Mouse (Mus musculus) brain, adult 2 months (tissue): ENCODE data around the gene Chac2.
"Not testable (repeated sequence)": the region's sequence is repeated elsewhere in the genome, so short reads cannot be mapped to it uniquely, and the experiment has no call there.

ENCODE experiments used
- DNase-seq: peaks from one replicate; pipeline ENCODE4 v3.0.0; 2011; ENCODE audit warnings: low read depth, low spot score

Gene Chac2

DNA sequence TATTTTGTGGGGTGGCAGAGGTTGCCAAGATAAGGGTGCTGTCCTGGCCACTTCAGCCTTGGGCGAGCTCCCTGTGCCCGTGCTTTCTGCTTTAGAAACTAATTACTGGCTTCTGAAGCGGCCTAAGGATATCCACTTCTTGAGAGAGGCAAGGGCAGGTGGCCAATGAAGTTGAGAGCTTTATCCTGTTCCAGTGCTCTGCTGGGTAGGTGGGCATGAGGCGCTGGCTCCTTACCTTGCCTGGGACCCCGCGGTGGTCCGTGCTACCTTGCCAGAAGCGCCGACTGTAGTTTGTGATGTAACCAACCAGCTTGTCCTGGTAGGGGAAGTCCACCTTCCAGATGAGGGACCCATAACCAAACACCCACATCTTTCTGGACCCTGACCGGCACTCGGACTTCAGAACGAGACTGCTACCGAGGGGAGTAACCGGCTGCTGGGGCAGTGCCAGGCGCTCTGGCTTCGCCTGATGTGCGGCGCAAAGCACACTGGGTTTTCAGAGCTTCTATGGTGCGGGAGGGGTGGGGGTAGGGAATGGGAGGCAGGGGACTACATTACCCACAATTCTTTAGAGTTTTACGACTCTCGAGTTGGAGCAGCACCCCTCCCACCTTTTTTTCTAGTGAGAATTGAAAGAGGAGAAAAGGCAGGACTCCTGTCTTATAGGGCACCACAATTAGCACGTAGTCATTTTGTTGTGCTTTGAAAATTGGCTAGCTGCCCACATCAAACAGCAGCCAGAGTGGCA lies at the start of gene Chac2:
Chac2 (minus strand) TSS at position 474 of the 748 bp plus-strand sequence.
- DNase-seq, result peak; percentile 97

DNA sequence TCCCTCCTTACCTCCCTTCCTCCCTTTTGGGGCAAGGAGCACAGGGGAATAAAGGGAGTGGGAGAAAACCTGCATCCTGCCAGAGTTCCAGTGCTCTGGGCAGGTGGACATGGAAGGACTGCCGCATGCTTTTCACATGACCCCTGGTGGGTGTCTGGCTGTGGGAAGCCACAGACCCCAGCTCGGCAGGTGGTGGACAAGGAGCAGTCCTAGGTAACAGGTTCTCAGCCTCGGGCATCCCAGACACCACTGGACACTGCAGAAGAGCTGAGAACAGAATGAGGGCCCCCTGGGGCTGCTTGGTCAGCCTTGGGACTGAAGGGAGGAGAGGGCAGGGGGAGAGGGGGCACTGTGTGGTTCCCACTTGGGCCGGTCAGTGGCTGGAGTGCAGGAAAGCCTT lies 48.8 kb upstream of the Chac2 start:
- no peak for DNase-seq

DNA sequence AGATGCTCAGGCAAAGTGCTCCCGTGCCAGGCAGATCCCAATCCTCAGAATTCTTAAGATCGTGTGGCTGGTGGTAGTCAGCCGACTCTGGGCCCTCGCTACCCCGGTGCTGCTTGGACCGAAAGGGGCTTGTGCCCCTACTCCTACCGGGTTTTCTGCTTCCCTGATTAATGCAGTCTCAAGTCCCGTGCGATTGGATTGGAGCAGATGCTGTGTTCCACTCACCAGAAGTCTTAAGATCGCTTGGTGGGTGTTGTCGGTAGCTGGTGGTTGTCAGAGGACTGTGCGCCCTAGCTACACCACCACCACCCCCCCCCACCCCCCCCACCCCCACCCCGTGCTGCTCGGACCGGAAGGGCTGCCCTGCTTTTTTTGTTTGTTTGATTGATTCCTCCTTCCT lies 31.3 kb upstream of the Chac2 start:
- not testable (repeated sequence) for DNase-seq

DNA sequence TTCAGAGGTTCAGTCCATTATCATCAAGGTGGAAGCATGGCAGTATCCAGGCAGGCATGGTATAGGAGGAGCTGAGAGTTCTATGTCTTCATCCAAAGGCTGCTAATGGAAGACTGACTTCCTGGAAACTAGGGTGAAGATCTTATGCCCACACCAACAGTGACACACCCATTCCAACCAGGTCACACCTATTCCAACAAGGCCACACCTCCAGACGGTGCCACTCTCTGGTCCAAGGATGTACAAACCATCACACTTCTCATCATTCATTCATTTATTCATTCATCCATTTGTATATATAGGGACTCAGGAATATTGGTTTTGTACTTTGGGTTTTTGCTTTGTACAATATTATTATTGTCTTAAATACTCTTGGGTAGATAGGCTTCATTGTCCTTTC lies 23.5 kb upstream of the Chac2 start:
- not testable (repeated sequence) for DNase-seq

DNA sequence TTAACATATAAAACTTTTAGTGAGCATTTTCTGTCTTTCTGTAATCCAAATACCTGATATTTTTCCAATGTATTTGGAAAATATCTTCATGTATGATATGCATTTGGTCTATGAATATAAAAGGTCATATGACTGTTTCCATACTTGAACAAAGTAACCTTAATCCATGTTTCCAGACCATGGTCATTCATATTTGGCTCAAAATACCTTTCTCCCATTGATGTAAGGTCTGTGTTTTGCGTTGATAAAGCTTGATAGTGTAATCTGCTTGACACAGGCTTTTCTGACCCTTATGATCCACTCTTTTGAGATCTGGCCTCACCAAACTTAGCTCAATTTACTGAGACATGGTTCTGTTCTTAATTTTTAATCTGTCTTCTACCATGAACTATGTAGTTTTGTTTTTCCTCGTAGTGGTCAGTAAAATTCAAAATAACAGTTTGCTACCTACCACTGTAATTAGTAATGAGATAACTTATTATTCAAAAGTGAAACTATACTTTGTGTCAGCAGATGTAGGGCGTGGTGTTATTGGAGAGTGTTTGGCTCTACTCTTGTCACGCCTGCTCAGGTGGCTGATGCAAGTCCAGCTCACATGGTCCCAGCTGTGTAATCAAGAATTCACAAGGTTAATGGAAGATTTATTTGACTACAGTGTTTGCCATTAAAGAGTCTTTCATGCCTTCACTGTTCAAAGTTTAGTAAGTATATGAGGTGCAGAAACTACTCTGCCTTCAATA lies 15.2 kb upstream of the Chac2 start:
- no peak for DNase-seq

DNA sequence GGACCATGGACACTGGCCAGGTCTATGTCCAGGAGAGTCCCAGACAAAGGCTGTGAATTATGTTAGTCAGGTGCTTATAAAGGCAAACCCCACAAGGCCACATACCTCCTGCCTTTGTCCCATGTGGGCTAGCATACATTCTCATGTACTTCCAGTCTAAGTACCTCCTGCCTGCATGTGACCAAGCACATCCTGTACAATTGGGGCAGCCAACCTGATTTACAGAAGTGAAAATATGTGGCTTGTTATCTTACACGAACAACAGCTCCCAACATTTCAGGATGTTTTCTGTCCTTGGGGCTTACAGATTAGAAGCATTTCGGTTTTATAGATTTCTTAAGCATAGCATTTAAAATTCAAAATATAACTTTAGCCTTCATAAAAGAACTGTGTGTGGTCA lies 13.9 kb upstream of the Chac2 start:
- no peak for DNase-seq

DNA sequence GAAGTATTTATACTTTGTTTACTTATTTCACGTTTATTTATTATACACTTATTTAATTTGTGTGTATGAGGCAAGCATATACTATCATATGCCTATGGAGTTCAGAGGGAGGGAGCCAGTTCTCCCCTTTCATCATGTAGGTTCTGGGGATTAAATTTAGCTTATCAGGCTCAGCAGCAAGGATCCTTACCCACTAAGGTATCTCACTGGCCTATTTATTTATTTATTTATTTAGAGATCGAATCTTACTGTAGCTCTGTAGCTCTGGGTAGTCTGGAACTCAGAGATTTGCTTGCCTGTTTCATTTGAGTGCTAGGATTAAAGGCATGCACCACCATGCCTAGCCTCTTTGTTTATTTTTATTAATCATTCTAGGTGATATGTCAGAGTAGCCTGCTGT lies 12.6 kb upstream of the Chac2 start:
- no peak for DNase-seq

DNA sequence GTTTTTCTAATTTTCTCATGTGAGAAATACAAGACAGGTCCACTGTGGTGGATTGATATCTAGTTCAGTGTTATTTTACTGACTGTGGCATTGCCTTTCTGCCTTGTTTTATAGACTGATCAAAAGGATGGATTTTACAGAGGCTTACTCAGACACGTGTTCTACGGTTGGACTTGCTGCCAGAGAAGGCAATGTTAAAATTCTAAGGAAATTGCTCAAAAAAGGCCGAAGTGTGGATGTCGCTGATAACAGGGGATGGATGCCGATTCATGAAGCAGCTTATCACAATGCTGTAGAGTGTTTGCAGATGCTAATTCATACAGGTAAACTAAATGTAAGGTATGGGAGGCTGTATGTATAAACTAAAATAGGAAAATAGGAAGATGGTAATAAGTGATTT lies 12.0 kb upstream of the Chac2 start:
- no peak for DNase-seq

DNA sequence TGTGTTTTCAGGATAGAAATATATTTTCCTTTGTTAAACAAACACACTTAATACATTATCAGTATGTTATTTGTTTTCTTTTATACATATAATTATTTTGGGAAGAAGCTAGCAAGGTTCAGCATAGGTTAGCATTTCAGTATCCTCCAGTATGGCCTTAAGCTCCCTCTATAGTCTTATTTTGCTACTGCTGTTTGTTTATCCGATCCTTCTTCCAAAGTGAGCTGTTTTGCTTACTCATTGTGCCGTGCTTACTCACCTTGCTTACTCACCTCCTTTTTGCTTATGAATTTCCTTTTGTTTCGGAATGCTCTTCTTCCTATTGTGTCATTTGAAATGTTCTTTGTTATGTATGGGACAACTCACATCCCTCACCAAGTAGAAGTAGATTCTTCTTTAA lies 10.5 kb upstream of the Chac2 start:
- DNase-seq, result no peak

DNA sequence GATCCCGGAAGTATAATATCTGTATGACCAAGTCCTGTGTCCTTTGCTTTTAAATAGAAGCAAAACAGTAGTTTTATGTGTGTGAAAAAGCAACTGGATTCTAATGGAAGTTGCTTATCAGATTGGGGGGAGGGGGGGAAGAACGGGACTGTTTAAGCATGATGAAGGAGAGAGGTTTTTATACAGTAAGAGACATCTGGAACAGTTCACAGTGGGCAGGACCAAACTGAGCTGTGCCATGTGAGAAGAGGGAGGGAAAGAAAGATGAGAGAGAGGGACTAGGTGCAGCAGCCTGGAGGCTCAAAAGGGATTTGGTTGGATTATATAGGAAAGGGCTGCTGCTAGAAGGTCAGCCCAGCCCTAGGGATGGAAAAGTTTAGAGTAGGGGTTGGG lies 471 bp upstream of the Chac2 start:
- peak; percentile 50 for DNase-seq

DNA sequence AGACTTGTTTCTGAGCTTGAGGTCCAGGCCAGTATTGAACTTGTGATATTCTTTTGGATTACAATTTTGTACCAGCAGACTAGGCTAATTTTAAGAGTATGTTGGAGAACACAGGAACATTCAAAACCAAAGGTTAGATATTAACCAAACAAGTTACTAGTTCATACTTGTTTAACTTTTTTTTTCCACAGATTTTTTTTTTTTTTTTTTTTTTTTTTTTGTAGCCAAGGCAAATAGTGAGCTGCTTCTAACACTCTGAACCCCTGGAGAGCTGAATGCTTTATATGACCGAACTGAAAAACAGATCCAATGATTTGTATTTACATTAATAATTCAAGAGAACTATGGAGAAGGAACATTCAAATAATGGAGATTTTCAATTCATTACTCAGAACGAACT lies 913 bp downstream of the Chac2 start:
- DNase-seq, result no peak

DNA sequence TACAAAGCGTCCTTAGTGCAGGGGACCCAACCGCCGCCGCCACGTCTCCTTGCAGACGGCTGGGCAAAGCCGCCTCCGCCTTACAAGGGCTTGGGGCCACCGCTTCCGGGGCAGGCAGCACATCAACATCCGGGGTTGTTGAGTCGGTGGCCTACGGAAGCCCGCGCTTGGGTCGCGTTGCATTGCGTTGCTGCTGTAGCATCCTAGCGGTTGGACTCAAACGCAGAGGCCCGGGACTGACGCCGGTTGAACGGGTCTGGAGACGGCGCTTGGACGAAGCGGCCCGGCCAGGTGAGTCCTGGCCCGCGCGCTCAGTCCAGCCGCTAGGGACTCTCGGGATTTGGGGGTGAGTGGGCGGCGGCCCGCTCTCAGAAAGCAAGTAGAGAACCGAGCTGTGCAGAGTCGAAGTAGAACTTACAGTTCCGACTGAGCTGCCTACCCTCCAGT lies 31.8 kb downstream of the Chac2 start, which contains the start of gene Erlec1:
Erlec1 (minus strand) TSS at position 57 of the 447 bp plus-strand sequence.
- peak; percentile 98 for DNase-seq

DNA sequence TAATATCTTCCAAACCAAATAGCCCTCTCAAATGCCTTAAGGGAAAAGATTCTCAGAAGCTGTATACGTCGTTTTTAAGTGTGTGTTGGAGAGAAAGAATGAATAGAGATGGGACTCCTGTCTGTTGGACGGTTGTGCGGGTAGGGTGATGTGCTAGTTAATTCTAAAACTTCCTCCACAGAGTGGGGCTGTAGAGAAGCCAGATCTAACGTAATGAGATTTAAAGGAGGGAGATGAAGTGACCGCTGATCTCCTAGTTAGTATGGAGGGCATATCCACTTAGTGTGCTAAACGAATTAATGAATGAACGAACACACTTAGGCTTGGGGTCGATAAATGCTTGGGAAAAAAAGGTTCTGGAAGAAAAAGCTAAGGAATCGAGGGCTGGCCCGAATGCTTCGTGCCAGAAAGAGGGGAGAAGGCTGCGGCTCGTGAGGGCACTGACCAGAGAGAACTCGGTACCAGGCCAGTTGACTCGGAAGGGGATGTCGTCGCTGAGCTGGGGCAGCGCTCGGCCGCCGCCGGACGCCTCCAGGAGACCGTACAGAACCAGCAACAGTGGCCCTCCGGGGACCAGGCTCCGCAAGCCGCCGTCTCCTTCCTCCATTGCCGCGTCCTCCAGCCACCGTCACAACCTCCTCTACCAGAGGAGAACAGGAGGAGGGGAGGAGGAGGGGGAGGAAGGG lies 32.5 kb downstream of the Chac2 start:
- DNase-seq, result peak; percentile 63

DNA sequence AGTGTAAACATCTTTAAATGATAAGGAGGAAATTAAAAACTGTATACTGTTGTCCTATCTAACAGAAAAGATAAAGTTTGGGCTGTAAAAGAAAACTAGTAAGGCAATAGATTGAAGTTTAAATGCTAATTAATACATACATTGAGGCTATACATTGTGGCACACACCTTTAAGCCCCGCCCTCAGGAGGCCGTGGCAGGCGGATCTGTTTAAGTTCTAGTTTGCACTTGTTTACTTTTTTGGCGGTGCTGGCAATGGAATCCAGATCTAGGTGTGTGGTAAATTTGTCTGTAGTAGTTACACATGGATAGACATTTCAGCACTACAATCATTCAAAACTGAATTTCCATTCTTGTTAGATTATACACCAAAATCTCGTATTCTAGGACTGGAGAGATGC lies 33.3 kb downstream of the Chac2 start:
- no peak for DNase-seq

DNA sequence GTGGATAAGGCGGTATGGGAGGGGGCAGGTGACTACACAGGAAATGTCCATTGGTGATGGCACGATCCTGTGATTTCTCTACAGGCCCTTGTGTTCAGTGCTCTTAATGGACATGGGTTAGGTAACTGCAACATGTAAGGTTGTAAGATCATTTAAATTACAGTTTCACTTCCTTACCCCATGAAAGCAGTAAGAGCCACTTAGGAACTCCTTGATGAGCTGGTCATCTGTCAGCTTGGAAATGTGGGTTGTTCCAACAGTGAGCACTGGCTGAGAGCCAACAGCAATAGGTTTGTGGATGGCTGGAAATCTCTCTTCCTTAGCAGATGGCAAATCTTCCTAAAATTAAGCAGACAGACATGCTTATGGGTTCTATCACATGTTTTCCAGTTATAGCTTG lies 42.6 kb downstream of the Chac2 start:
- DNase-seq, result peak; percentile 94

DNA sequence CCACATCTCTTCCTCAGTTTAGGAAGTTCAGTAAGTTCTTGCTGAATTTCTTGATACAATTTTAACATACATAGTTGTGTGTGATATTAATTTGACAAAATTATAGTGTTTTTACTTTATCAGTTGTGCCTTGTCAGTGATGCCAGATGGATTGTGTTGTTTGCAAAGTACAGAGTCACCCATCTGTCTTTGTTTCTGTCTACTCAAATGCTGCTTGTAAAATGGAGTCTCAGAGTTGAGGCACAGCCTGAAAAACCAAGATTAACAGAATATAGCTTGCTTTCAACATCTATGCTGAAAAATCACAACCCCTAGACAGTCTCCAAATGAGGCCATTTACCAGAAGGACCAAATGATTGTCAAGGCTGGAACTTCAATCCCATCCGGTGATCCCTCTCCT lies 57.7 kb downstream of the Chac2 start:
- DNase-seq, result peak; percentile 20

DNA sequence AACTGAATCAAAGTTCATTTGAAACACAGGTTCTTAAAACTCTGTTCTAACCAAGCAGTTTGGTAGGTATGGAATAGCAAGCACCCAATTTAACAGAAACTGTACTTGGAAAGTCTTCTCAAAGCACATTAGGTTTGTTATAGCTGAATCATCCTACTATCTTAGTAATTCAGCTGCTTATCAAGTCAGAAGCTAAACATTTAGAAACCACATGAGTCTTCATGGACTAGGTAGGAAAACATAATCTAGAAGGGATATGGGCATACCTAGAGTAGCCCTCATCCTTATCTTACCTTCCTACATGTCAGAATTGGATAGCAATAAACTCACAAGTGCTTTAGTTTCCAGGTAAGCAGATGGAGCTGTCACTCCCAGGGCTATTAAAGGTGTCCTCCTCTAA lies 58.1 kb downstream of the Chac2 start:
- DNase-seq, result no peak
